Mouse (Mus musculus) heart, embryonic 14.5 days (tissue): Measurements from ENCODE around the gene Zfr. TPM values are rescaled to one million over a fixed set of nuclear protein-coding genes. Genes with fewer than 3 reads are reported as not detected.

Experiments
- ATAC-seq: fragments of 200-750 bp; cut with Nextera tagmentation; 2 replicates; pipeline ENCODE4 v1.8.0; 2017; ENCODE audit warnings: low read depth, moderate TSS enrichment; ENCODE audit not compliant: insufficient number of reproducible peaks, insufficient read depth, low FRiP score
- H3K27ac ChIP-seq, 2 experiments: fragments of 200-500 bp in 1 of 2; fragments of 300-500 bp in 1 of 2; sonication (generic) in 1 of 2; replicated peaks in 1 of 2; 2 replicates each; pipeline ENCODE4 v1.5.1; 2012 to 2014; ENCODE audit warnings: low read depth in 2 of 2, low read length in 2 of 2, control low read depth in 1 of 2, mild to moderate bottlenecking in 1 of 2, mixed read lengths in 1 of 2; ENCODE audit not compliant: control insufficient read depth in 1 of 2, insufficient read depth in 1 of 2
- H3K27me3 ChIP-seq: fragments of 300-500 bp; sonication (generic); 2 replicates; pipeline ENCODE4 v1.6.1; 2014; ENCODE audit warnings: mild to moderate bottlenecking, low read length, control low read depth; ENCODE audit not compliant: control insufficient read depth, insufficient read depth
- H3K36me3 ChIP-seq: fragments of 300-500 bp; sonication (generic); 2 replicates; pipeline ENCODE4 v1.6.1; 2014; ENCODE audit warnings: mild to moderate bottlenecking, control low read depth, low read length, mixed read lengths; ENCODE audit not compliant: control insufficient read depth, insufficient read depth
- H3K4me1 ChIP-seq, 2 experiments: fragments of 200-500 bp in 1 of 2; fragments of 300-500 bp in 1 of 2; sonication (generic) in 1 of 2; 2 replicates each; pipeline ENCODE4 v1.6.1; 2012 to 2014; ENCODE audit warnings: low read length in 2 of 2, control low read depth in 1 of 2, mixed read lengths in 1 of 2; ENCODE audit not compliant: control insufficient read depth in 2 of 2, insufficient read depth in 2 of 2
- H3K4me2 ChIP-seq: fragments of 300-500 bp; sonication (generic); 2 replicates; pipeline ENCODE4 v1.6.1; 2014; ENCODE audit warnings: mild to moderate bottlenecking, low read length
- H3K4me3 ChIP-seq, 2 experiments: fragments of 200-500 bp in 1 of 2; fragments of 300-500 bp in 1 of 2; sonication (generic) in 1 of 2; 2 replicates each; pipeline ENCODE4 v1.5.1; 2012 to 2014; ENCODE audit warnings: low read length in 2 of 2, mild to moderate bottlenecking in 2 of 2, control low read depth in 1 of 2, low read depth in 1 of 2, moderate library complexity in 1 of 2; ENCODE audit not compliant: control insufficient read depth in 1 of 2, insufficient read depth in 1 of 2
- H3K9ac ChIP-seq: fragments of 300-500 bp; sonication (generic); 2 replicates; pipeline ENCODE4 v1.6.1; 2014; ENCODE audit warnings: mild to moderate bottlenecking, low read length
- H3K9me3 ChIP-seq: fragments of 300-500 bp; sonication (generic); 2 replicates; pipeline ENCODE4 v1.6.1; 2016; ENCODE audit warnings: low read length, control low read depth; ENCODE audit not compliant: control insufficient read depth
- WGBS: fragments of 180-500 bp; shearing (Covaris S2); extraction: QIAGEN DNeasy Blood & Tissue Kit; methylation state at CpG from one replicate; pipeline ENCODE4 v1.1.7; 2014; 5-methylcytosine and 5-hydroxymethylcytosine counted together
- polyA plus RNA-seq: library from polyadenylated mRNA; unstranded; fragments of >200 nt; fragmentation: Nextera tagmentation; extraction: Ambion mirVana; gene quantifications from 2 replicates; pipeline ENCODE4 v1.2.1, GENCODE M21; 2014

Gene Zfr
- polyA plus RNA-seq, 1 experiment from 2014 or later, result 142 TPM

GRCm38 (mm10) chr15:12227355-12227754, 109.7 kb downstream of the Zfr start:
- H3K27ac ChIP-seq, result 0 out of 4 replicates have a peak overlapping the region, but pooled peaks of 1 of the 2 experiments have one; percentile 56
- H3K4me1 ChIP-seq, result peaks cover 32 to 56% of the 10 kb centered on the region in 2 experiments
- H3K27me3 ChIP-seq, result no peaks in the 10 kb centered on the region
- no peak overlapping the region for H3K9ac ChIP-seq
- H3K9me3 ChIP-seq, result no peaks in the 10 kb centered on the region
- H3K4me3 ChIP-seq, result no peak overlapping the region
- WGBS, result 69% methylated on average over 4 of the region's 4 CpGs
- H3K36me3 ChIP-seq, result 0 out of 2 replicates have a peak, but pooled peaks cover 4% of the 10 kb centered on the region
- no peak overlapping the region for H3K4me2 ChIP-seq
- ATAC-seq, result no peak

GRCm38 (mm10) chr15:12229603-12230242, 112.1 kb downstream of the Zfr start:
- Histone ChIP-seq H3K4me2 (peak overlapping the region; percentile 16; the same call in 1 of the 2 replicates), H3K4me3 (no peak overlapping the region), H3K27ac (peak overlapping the region; percentile 25 to 54), H3K27me3 (no peaks in the 10 kb centered on the region), H3K9ac (no peak overlapping the region), H3K9me3 (no peaks in the 10 kb centered on the region), H3K36me3 (peaks cover 20% of the 10 kb centered on the region), H3K4me1 (peaks cover 33 to 53% of the 10 kb centered on the region in 2 experiments)
- no peak for ATAC-seq
- 64% methylated on average over 10 of the region's 10 CpGs for WGBS

GRCm38 (mm10) chr15:12230243-12230935, 112.8 kb downstream of the Zfr start:
- H3K4me1 ChIP-seq, result peaks cover 30 to 50% of the 10 kb centered on the region in 2 experiments
- H3K4me3 ChIP-seq, result no peak overlapping the region
- H3K27ac ChIP-seq, result peak overlapping the region; percentile 36 to 81
- no peak for ATAC-seq
- peak overlapping the region; percentile 16 for H3K4me2 ChIP-seq
- H3K9ac ChIP-seq, result 0 out of 2 replicates have a peak overlapping the region, but pooled peaks have one; percentile 35
- no peaks in the 10 kb centered on the region for H3K27me3 ChIP-seq
- H3K9me3 ChIP-seq, result no peaks in the 10 kb centered on the region
- H3K36me3 ChIP-seq, result peaks cover 22% of the 10 kb centered on the region
- 28% methylated on average over 12 of the region's 12 CpGs for WGBS

GRCm38 (mm10) chr15:12231462-12231861, 113.8 kb downstream of the Zfr start:
- WGBS, result 88% methylated on average over 6 of the region's 6 CpGs
- no peaks in the 10 kb centered on the region for H3K27me3 ChIP-seq
- H3K9ac ChIP-seq, result no peak overlapping the region
- H3K9me3 ChIP-seq, result no peaks in the 10 kb centered on the region
- no peak overlapping the region for H3K27ac ChIP-seq
- H3K4me3 ChIP-seq, result no peak overlapping the region
- H3K36me3 ChIP-seq, result peaks cover 30% of the 10 kb centered on the region
- H3K4me2 ChIP-seq, result no peak overlapping the region
- H3K4me1 ChIP-seq, result peaks cover 30 to 47% of the 10 kb centered on the region in 2 experiments
- ATAC-seq, result no peak

GRCm38 (mm10) chr15:12232429-12232828, 114.8 kb downstream of the Zfr start:
- 55% methylated on average over 11 of the region's 11 CpGs for WGBS
- H3K4me1 ChIP-seq, result peaks cover 32 to 45% of the 10 kb centered on the region in 2 experiments
- H3K4me2 ChIP-seq, result no peak overlapping the region
- ATAC-seq, result no peak
- H3K27ac ChIP-seq, result peak overlapping the region; percentile 6 to 66; a peak in 3 of 4 replicates
- H3K4me3 ChIP-seq, result no peak overlapping the region
- peaks cover 30% of the 10 kb centered on the region for H3K36me3 ChIP-seq
- no peak overlapping the region for H3K9ac ChIP-seq
- no peaks in the 10 kb centered on the region for H3K9me3 ChIP-seq
- no peaks in the 10 kb centered on the region for H3K27me3 ChIP-seq

GRCm38 (mm10) chr15:12233021-12233420, 115.4 kb downstream of the Zfr start:
- H3K27me3 ChIP-seq, result no peaks in the 10 kb centered on the region
- no peaks in the 10 kb centered on the region for H3K9me3 ChIP-seq
- H3K9ac ChIP-seq, result no peak overlapping the region
- no peak overlapping the region for H3K4me2 ChIP-seq
- peaks cover 35% of the 10 kb centered on the region for H3K36me3 ChIP-seq
- no peak overlapping the region; a peak in 1 of 4 replicates for H3K27ac ChIP-seq
- no peak for ATAC-seq
- H3K4me3 ChIP-seq, result no peak overlapping the region
- peaks cover 30 to 44% of the 10 kb centered on the region in 2 experiments for H3K4me1 ChIP-seq
- WGBS, result 90% methylated on average over 4 of the region's 4 CpGs
